Mouse (Mus musculus) limb, embryonic 12.5 days (tissue): Measurements from ENCODE around the gene Cd81. TPM values are rescaled to one million over a fixed set of nuclear protein-coding genes. Genes with fewer than 3 reads are reported as not detected.

Experiments used
- ATAC-seq: fragments of 200-750 bp; cut with Nextera tagmentation; 2 replicates; pipeline ENCODE4 v1.8.0; 2017; ENCODE audit warnings: low read depth, moderate TSS enrichment; ENCODE audit not compliant: insufficient number of reproducible peaks, insufficient read depth, low FRiP score, low TSS enrichment
- H3K27ac ChIP-seq: fragments of 300-500 bp; sonication (generic); 2 replicates; pipeline ENCODE4 v1.5.1; 2016; ENCODE audit warnings: mild to moderate bottlenecking, moderate library complexity
- H3K27me3 ChIP-seq: fragments of 300-500 bp; sonication (generic); 2 replicates; pipeline ENCODE4 v1.6.1; 2016; ENCODE audit warnings: mild to moderate bottlenecking, moderate library complexity
- H3K36me3 ChIP-seq: fragments of 300-500 bp; sonication (generic); 2 replicates; pipeline ENCODE4 v1.6.1; 2016; ENCODE audit warnings: mild to moderate bottlenecking, moderate library complexity
- H3K4me1 ChIP-seq: fragments of 300-500 bp; sonication (generic); replicated peaks from 2 replicates; pipeline ENCODE4 v1.6.1; 2016
- H3K4me2 ChIP-seq: fragments of 300-500 bp; sonication (generic); 2 replicates; pipeline ENCODE4 v1.6.1; 2016; ENCODE audit warnings: mild to moderate bottlenecking, moderate library complexity
- H3K4me3 ChIP-seq: fragments of 300-500 bp; sonication (generic); replicated peaks from 2 replicates; pipeline ENCODE4 v1.5.1; 2016; ENCODE audit warnings: mild to moderate bottlenecking
- H3K9ac ChIP-seq: fragments of 300-500 bp; sonication (generic); replicated peaks from 2 replicates; pipeline ENCODE4 v1.6.1; 2016; ENCODE audit warnings: mild to moderate bottlenecking, moderate library complexity
- H3K9me3 ChIP-seq: fragments of 300-500 bp; sonication (generic); 2 replicates; pipeline ENCODE4 v1.6.1; 2016; ENCODE audit warnings: mild to moderate bottlenecking, moderate library complexity
- WGBS: fragments of 180-500 bp; shearing (Covaris S2); methylation state at CpG from one replicate; pipeline ENCODE4 v1.1.7; 2016; 5-methylcytosine and 5-hydroxymethylcytosine counted together
- polyA plus RNA-seq: library from polyadenylated mRNA; unstranded; fragments of >200 nt; fragmentation: Nextera tagmentation; extraction: Ambion mirVana; gene quantifications from 2 replicates; pipeline ENCODE4 v1.2.1, GENCODE M21; 2016

Gene Cd81
- polyA plus RNA-seq, 1 experiment from 2014 or later: 331 TPM

DNA sequence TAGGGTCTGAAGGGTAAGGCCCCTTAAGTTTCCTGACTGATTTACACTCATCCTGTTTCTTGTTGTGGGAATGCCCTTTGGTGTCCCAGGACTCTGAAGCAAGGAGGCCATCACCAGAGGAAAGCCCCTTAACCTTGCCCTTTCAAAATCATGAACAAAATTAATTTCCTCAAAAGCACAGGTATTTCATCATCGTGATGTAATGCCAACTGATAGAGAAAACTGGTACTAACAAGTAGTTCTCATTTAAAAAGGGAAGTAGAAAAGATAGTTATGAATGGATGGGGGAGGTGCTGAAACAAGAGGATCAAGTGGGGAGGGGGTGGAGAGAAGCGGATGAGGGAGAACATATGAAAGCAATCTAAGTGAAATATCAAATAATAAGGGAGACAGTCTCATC lies 29.0 kb upstream of the Cd81 start:
- Histone ChIP-seq H3K27ac (no peak overlapping the region), H3K4me2 (no peak overlapping the region), H3K36me3 (0 out of 2 replicates have a peak, but pooled peaks cover 7% of the 10 kb centered on the region), H3K4me1 (no peaks in the 10 kb centered on the region), H3K9me3 (no peaks in the 10 kb centered on the region), H3K4me3 (no peak overlapping the region), H3K9ac (no peak overlapping the region), H3K27me3 (no peaks in the 10 kb centered on the region)
- WGBS: 90% methylated on average over 2 of the region's 2 CpGs
- no peak for ATAC-seq

GRCm38 (mm10) chr7:143024293-143024692 lies 28.2 kb upstream of the Cd81 start:
- 77% methylated on average over 1 of the region's 1 CpGs for WGBS
- Histone ChIP-seq H3K27me3 (no peaks in the 10 kb centered on the region), H3K27ac (no peak overlapping the region), H3K4me2 (no peak overlapping the region), H3K9me3 (no peaks in the 10 kb centered on the region), H3K36me3 (0 out of 2 replicates have a peak, but pooled peaks cover 7% of the 10 kb centered on the region), H3K9ac (no peak overlapping the region), H3K4me1 (no peaks in the 10 kb centered on the region), H3K4me3 (no peak overlapping the region)
- no peak for ATAC-seq

GRCm38 (mm10) chr7:143025496-143025895 lies 27.0 kb upstream of the Cd81 start:
- 88% methylated on average over 3 of the region's 3 CpGs for WGBS
- H3K27ac ChIP-seq: no peak overlapping the region
- H3K36me3 ChIP-seq: 0 out of 2 replicates have a peak, but pooled peaks cover 7% of the 10 kb centered on the region
- ATAC-seq: no peak
- no peak overlapping the region for H3K4me3 ChIP-seq
- no peak overlapping the region for H3K4me2 ChIP-seq
- no peaks in the 10 kb centered on the region for H3K4me1 ChIP-seq
- H3K9me3 ChIP-seq: no peaks in the 10 kb centered on the region
- H3K9ac ChIP-seq: no peak overlapping the region
- no peaks in the 10 kb centered on the region for H3K27me3 ChIP-seq

DNA sequence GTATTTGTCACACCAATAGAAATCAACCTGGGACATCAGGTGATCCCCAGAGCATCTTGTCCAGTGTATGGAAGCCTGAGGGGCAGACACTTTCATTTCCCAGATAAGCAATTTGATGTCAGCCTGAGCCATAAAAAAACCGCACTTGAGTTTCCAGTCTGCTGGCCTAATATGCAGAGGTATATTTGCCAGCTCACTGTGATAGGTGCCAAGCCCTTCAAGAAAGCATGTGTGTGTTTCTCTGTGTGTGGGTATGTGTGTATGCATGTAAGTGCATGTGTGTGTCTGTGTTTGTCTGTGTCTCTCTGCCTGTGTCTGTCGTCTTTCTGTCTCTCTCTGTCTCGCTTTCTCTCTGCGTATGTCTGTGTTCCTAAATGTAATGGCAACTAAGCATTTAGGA lies 25.3 kb upstream of the Cd81 start:
- no peaks in the 10 kb centered on the region for H3K4me1 ChIP-seq
- 0 out of 2 replicates have a peak, but pooled peaks cover 7% of the 10 kb centered on the region for H3K36me3 ChIP-seq
- H3K27me3 ChIP-seq: no peaks in the 10 kb centered on the region
- no peak overlapping the region for H3K4me2 ChIP-seq
- no peak for ATAC-seq
- 86% methylated on average over 4 of the region's 4 CpGs for WGBS
- no peak overlapping the region for H3K4me3 ChIP-seq
- H3K9me3 ChIP-seq: no peaks in the 10 kb centered on the region
- no peak overlapping the region for H3K9ac ChIP-seq
- no peak overlapping the region for H3K27ac ChIP-seq

DNA sequence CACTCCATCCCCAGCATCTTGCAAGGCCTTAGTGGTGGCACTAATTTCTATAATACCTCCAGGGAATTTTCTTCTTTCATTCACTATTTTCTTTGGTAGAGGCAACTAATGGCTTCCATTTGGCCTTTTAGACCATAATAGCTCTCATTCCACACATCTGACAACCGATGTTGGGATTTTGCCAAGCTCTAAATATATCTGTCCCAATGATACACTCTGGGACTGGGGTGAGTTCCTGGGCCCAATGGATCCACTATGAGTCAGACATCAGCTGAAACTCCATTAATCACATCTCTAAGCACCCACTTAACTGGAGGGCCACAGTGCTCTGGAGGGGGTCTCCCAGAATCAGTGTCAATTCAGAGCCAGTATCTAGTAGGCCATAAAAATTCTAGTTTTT lies 20.7 kb upstream of the Cd81 start:
- Histone ChIP-seq H3K27me3 (no peaks in the 10 kb centered on the region), H3K9me3 (no peaks in the 10 kb centered on the region), H3K27ac (no peak overlapping the region), H3K36me3 (peaks cover 18% of the 10 kb centered on the region), H3K4me3 (no peak overlapping the region), H3K4me1 (no peaks in the 10 kb centered on the region), H3K9ac (no peak overlapping the region), H3K4me2 (no peak overlapping the region)
- 92% methylated on average over 1 of the region's 1 CpGs for WGBS
- ATAC-seq: no peak

DNA sequence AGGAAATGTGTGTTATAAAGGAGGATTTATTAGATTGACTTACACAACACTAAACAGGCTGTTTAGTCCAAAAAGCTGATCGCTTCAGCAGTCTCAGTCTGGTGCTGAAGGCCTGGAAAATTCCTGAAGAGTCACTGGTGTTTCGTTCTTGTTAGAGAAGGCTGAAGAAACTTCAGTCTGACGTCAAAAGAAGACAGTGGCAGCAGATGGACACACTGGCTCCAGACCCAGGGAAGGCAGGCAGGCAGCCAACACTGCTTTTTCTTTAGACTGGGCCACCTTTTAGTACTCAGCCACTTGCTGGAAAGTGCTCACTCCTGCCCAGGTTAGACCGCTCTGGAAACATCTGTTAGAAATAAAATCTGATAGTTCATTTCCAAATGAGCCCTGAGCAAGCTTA lies 19.0 kb upstream of the Cd81 start:
- H3K9me3 ChIP-seq: no peaks in the 10 kb centered on the region
- no peak overlapping the region for H3K4me2 ChIP-seq
- H3K36me3 ChIP-seq: peaks cover 24% of the 10 kb centered on the region
- 84% methylated on average over 4 of the region's 4 CpGs for WGBS
- H3K4me3 ChIP-seq: no peak overlapping the region
- H3K4me1 ChIP-seq: no peaks in the 10 kb centered on the region
- no peak overlapping the region for H3K27ac ChIP-seq
- ATAC-seq: no peak
- H3K27me3 ChIP-seq: no peaks in the 10 kb centered on the region
- no peak overlapping the region for H3K9ac ChIP-seq

GRCm38 (mm10) chr7:143034112-143034511 lies 18.4 kb upstream of the Cd81 start:
- H3K27ac ChIP-seq: no peak overlapping the region
- ATAC-seq: no peak
- H3K4me3 ChIP-seq: no peak overlapping the region
- 98% methylated on average over 2 of the region's 2 CpGs for WGBS
- H3K27me3 ChIP-seq: no peaks in the 10 kb centered on the region
- H3K4me2 ChIP-seq: no peak overlapping the region
- no peak overlapping the region for H3K9ac ChIP-seq
- H3K36me3 ChIP-seq: peaks cover 24% of the 10 kb centered on the region
- no peaks in the 10 kb centered on the region for H3K4me1 ChIP-seq
- H3K9me3 ChIP-seq: no peaks in the 10 kb centered on the region

GRCm38 (mm10) chr7:143034519-143035450 lies 17.8 kb upstream of the Cd81 start:
- H3K9me3 ChIP-seq: no peaks in the 10 kb centered on the region
- peaks cover 24% of the 10 kb centered on the region for H3K36me3 ChIP-seq
- no peak overlapping the region for H3K9ac ChIP-seq
- H3K4me1 ChIP-seq: no peaks in the 10 kb centered on the region
- whole genome bisulfite sequencing: 89% methylated on average over 8 of the region's 8 CpGs
- no peak overlapping the region for H3K27ac ChIP-seq
- ATAC-seq: no peak
- H3K4me3 ChIP-seq: no peak overlapping the region
- H3K4me2 ChIP-seq: no peak overlapping the region
- H3K27me3 ChIP-seq: no peaks in the 10 kb centered on the region

DNA sequence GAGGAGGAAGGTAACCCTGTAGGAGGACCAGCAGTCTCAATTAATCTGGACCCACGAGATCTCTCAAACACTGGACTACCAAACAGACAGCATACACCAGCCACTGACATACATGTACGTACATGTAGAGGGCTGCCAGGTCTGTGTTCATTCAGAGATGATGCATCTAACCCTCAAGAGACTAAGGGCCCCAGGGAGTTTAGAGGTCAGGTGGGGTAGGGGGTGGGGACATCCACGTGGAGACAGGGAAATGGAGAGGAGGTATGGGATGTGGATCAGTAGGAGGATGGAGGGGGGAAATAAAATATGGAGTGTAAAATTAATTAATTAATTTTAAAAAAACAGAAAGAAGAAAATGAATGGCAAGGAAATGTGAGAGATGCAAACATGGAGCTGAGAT lies 15.8 kb upstream of the Cd81 start:
- Histone ChIP-seq H3K4me3 (no peak overlapping the region), H3K4me2 (no peak overlapping the region), H3K27ac (no peak overlapping the region), H3K36me3 (peaks cover 24% of the 10 kb centered on the region), H3K9me3 (no peaks in the 10 kb centered on the region), H3K9ac (no peak overlapping the region), H3K27me3 (no peaks in the 10 kb centered on the region), H3K4me1 (no peaks in the 10 kb centered on the region)
- no peak for ATAC-seq
- WGBS: 82% methylated on average over 3 of the region's 3 CpGs

DNA sequence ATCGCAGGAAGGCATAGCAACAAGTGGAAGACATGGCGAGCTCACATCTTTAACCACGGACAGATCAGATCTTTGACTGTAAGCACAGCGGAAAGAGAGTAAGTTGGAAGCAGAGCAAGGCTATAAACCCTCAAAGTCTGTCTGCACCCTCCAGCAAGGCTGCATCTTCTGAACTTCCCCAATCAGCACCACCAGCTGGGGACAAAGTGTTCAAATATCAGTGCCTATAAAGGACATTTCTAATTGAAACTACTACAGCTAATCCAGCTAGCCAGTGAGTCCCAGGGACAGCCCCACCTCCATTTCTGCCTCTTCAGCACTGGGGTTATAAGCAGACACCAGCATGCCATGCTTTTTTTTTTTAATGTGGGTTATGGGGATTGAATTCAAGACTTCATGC lies 15.2 kb upstream of the Cd81 start:
- Histone ChIP-seq H3K4me3 (no peak overlapping the region), H3K9ac (no peak overlapping the region), H3K9me3 (no peaks in the 10 kb centered on the region), H3K27me3 (no peaks in the 10 kb centered on the region), H3K36me3 (peaks cover 24% of the 10 kb centered on the region), H3K27ac (no peak overlapping the region), H3K4me1 (no peaks in the 10 kb centered on the region), H3K4me2 (no peak overlapping the region)
- WGBS: 89% methylated on average over 4 of the region's 4 CpGs
- no peak for ATAC-seq

DNA sequence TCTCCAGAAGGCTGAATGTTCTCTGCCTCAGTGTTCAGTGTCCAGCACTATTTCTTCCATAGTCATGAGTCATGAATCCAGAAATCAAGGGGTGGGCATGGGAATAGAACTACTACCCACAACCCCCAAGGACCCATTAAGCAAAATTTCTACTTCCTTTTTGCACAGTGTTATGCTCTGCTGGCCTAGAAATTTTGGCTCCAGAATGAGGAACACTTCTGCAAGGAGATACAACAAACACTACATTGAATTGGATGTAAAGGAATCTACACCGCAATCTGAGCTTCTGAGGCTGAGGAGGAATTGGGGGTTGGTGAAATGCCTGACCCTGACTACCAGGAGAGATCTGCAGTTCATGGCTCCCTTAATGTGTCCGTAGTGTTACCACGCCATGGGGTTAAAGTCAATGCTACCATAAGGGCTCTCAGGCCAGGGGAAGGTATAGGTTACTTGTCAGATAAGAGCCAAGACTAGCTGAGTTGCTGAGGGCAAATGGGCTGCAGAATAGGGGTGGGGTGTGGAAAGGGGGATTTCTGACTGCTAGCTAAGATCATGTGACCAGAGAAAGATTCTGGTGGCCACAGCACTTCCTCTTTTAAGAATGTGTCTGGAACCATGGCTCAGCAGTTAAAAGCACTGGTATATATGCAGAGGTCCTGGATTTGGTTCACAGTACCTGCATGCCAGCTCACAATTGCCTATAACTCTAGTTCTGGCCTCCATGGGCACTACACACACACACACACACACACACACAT lies 14.2 kb upstream of the Cd81 start:
- Histone ChIP-seq H3K9ac (no peak overlapping the region), H3K4me1 (no peaks in the 10 kb centered on the region), H3K27me3 (no peaks in the 10 kb centered on the region), H3K36me3 (peaks cover 17% of the 10 kb centered on the region), H3K4me3 (no peak overlapping the region), H3K9me3 (no peaks in the 10 kb centered on the region), H3K4me2 (no peak overlapping the region), H3K27ac (no peak overlapping the region)
- ATAC-seq: no peak
- 93% methylated on average over 3 of the region's 3 CpGs for WGBS
